ENCODE assay signal across 17 mouse cellular contexts in genomic region chr16:76307039-76307438, GRCm38 (mm10).
DNase-seq lines count a peak whose midpoint lies in the region; ATAC-seq and TF ChIP-seq lines count a peak whose summit lies in the region.
"Had no signal": no experiment of that assay in that cellular context is flagged by ENCODE, and none has a peak within 500 bp of the region (broad histone marks: within the 10 kb centered on the region; RNA-seq: fewer than 3 reads in every experiment).

No protein-coding gene starts in this region.

- H3K4me1 ChIP-seq in hindbrain, postnatal 0 days (ENCODE audit: insufficient read depth, low read length): no peaks in the 10 kb centered on the region
- no peaks in the 10 kb centered on the region for H3K4me1 ChIP-seq in hindbrain, embryonic 16.5 days (ENCODE audit: control insufficient read depth, insufficient read depth, low read depth, low read length)

- WGBS in hindbrain, postnatal 0 days: 28% methylated on average over 3 of the region's 3 CpGs
- 62% methylated on average over 3 of the region's 3 CpGs for WGBS in hindbrain, embryonic 16.5 days

- no peak overlapping the region for H3K4me3 ChIP-seq in hindbrain, postnatal 0 days (ENCODE audit: low read length)
- H3K4me3 ChIP-seq in hindbrain, embryonic 16.5 days (ENCODE audit: low read length): no peak overlapping the region
- H3K4me3 ChIP-seq: heart, embryonic 13.5 days had no signal

- peak; percentile 31 for DNase-seq in gastrocnemius, adult 18-20 months (ENCODE audit: low spot score)
- no peak for DNase-seq in gastrocnemius, adult 8-10 months (ENCODE audit: low spot score in 2 of 2)
- peak; percentile 53 for DNase-seq in hindbrain, postnatal 0 days (ENCODE audit: low spot score)
- peak; percentile 42 for DNase-seq in cerebellum, adult 8-10 months
- peak; percentile 56 to 63 for DNase-seq in cerebellum, postnatal 36 days
- no peak for DNase-seq in urinary bladder, postnatal 25 days (ENCODE audit: low spot score)
- DNase-seq: adrenal gland, adult 8-10 months; embryo, embryonic 11 days; kidney, adult 8-10 months; kidney, postnatal 36 days; midbrain, embryonic 14.5 days; right cerebral cortex, postnatal 14 days had no signal

- H3K4me2 ChIP-seq in hindbrain, postnatal 0 days (ENCODE audit: low read depth, low read length): no peak overlapping the region
- H3K4me2 ChIP-seq in hindbrain, embryonic 16.5 days (ENCODE audit: low read length): no peak overlapping the region
- H3K4me2 ChIP-seq: heart, embryonic 13.5 days; hindbrain, embryonic 14.5 days; liver, embryonic 11.5 days had no signal

- no peaks in the 10 kb centered on the region for H3K27me3 ChIP-seq in hindbrain, postnatal 0 days (ENCODE audit: insufficient read depth, low read length)
- no peaks in the 10 kb centered on the region for H3K27me3 ChIP-seq in hindbrain, embryonic 16.5 days (replicated peaks; ENCODE audit: control insufficient read depth, insufficient read depth, low read length)
- H3K27me3 ChIP-seq: heart, embryonic 13.5 days had no signal

- ATAC-seq in hindbrain, postnatal 0 days: no peak
- ATAC-seq in hindbrain, embryonic 16.5 days: no peak

- no peaks in the 10 kb centered on the region for H3K9me3 ChIP-seq in hindbrain, postnatal 0 days (ENCODE audit: low read length)
- no peaks in the 10 kb centered on the region for H3K9me3 ChIP-seq in hindbrain, embryonic 16.5 days (ENCODE audit: control insufficient read depth, low read length)
- H3K9me3 ChIP-seq: G1E; heart, embryonic 13.5 days had no signal

- no peak overlapping the region for H3K27ac ChIP-seq in hindbrain, postnatal 0 days
- H3K27ac ChIP-seq in hindbrain, embryonic 16.5 days (ENCODE audit: low read depth, low read length): no peak overlapping the region
- H3K27ac ChIP-seq: heart, embryonic 13.5 days; hindbrain, embryonic 14.5 days had no signal

- no peaks in the 10 kb centered on the region for H3K36me3 ChIP-seq in hindbrain, postnatal 0 days (ENCODE audit: insufficient read depth, low read length)
- H3K36me3 ChIP-seq in hindbrain, embryonic 16.5 days (ENCODE audit: control insufficient read depth, insufficient read depth, low read length): no peaks in the 10 kb centered on the region

- H3K9ac ChIP-seq in hindbrain, postnatal 0 days (replicated peaks; ENCODE audit: low read length): no peak overlapping the region
- no peak overlapping the region for H3K9ac ChIP-seq in hindbrain, embryonic 16.5 days (ENCODE audit: low read depth, low read length)
- H3K9ac ChIP-seq: heart, embryonic 13.5 days; hindbrain, embryonic 14.5 days had no signal

- no peak for TF ChIP-seq CTCF in hindbrain, postnatal 0 days (IDR thresholded peaks at IDR 0.05; ENCODE audit: low read depth)

Comparison
In these comparisons a context has a peak if more than half of its experiments do, and no peak if none do; other contexts are left out.
1. DNase-seq: peak in gastrocnemius, adult 18-20 months (single experiment), hindbrain, postnatal 0 days (single experiment), cerebellum, adult 8-10 months (single experiment) and cerebellum, postnatal 36 days (2 of 2); none in gastrocnemius, adult 8-10 months (0 of 2) and urinary bladder, postnatal 25 days (single experiment).